Mouse (Mus musculus): ENCODE measurements around the gene Sim1. TPM values are rescaled to one million over a fixed set of nuclear protein-coding genes. Genes with fewer than 3 reads are reported as not detected.

The Sim1 gene
- 1.6 and 3.2 TPM in 2 replicates for polyA plus RNA-seq (2015; fragmentation: Nextera tagmentation; extraction: Ambion mirVana)

GRCm38 (mm10) chr10:50894170-50894991 lies at the start of gene Sim1:
TSS of gene Sim1 (plus strand) at chr10:50894754.
- Histone ChIP-seq H3K4me3 (peak within 1 kb of the TSS; percentile 50), H3K9ac (peak within 1 kb of the TSS; percentile 52; the same call in 1 of the 2 replicates)

GRCm38 (mm10) chr10:50868202-50868601 lies 26.4 kb upstream of the Sim1 start:
- Histone ChIP-seq H3K27me3 (no peaks in the 10 kb centered on the region), H3K4me3 (no peak overlapping the region), H3K9me3 (no peaks in the 10 kb centered on the region), H3K4me1 (no peaks in the 10 kb centered on the region), H3K9ac (no peak overlapping the region), H3K36me3 (no peaks in the 10 kb centered on the region), H3K27ac (no peak overlapping the region), H3K4me2 (no peak overlapping the region)
- no peak for ATAC-seq (ENCODE audit: insufficient number of reproducible peaks, insufficient read depth, low FRiP score, low TSS enrichment, low read depth)
- 76% methylated on average over 4 of the region's 4 CpGs for WGBS

More at GRCm38 (mm10) chr10:50894170-50894991, at the start of gene Sim1:
- Histone ChIP-seq H3K27ac (no peak within 1 kb of the TSS), H3K36me3 (no peaks in the 10 kb centered on the region), H3K4me1 (peaks cover 17% of the 10 kb centered on the region), H3K4me2 (peak within 1 kb of the TSS; percentile 77), H3K9me3 (no peaks in the 10 kb centered on the region), H3K27me3 (peaks cover 89% of the 10 kb centered on the region)
- WGBS: under 1% methylated on average over 62 of the region's 62 CpGs
- peak; percentile 93 for ATAC-seq (ENCODE audit: insufficient number of reproducible peaks, insufficient read depth, low FRiP score, low TSS enrichment, low read depth)

GRCm38 (mm10) chr10:50876952-50877351 lies 17.6 kb upstream of the Sim1 start:
- 79% methylated on average over 5 of the region's 5 CpGs for WGBS
- Histone ChIP-seq H3K9me3 (no peaks in the 10 kb centered on the region), H3K4me1 (no peaks in the 10 kb centered on the region), H3K4me2 (no peak overlapping the region), H3K27me3 (no peaks in the 10 kb centered on the region), H3K9ac (no peak overlapping the region), H3K36me3 (no peaks in the 10 kb centered on the region), H3K4me3 (no peak overlapping the region), H3K27ac (no peak overlapping the region)
- ATAC-seq (ENCODE audit: insufficient number of reproducible peaks, insufficient read depth, low FRiP score, low TSS enrichment, low read depth): no peak

GRCm38 (mm10) chr10:50881476-50882069 lies 13.0 kb upstream of the Sim1 start:
- H3K4me3 ChIP-seq: no peak overlapping the region
- H3K4me2 ChIP-seq: no peak overlapping the region
- no peaks in the 10 kb centered on the region for H3K4me1 ChIP-seq
- H3K9ac ChIP-seq: no peak overlapping the region
- H3K36me3 ChIP-seq: no peaks in the 10 kb centered on the region
- no peaks in the 10 kb centered on the region; the same call in 1 of the 2 replicates for H3K27me3 ChIP-seq
- ATAC-seq (ENCODE audit: insufficient number of reproducible peaks, insufficient read depth, low FRiP score, low TSS enrichment, low read depth): no peak
- no peak overlapping the region for H3K27ac ChIP-seq
- H3K9me3 ChIP-seq: no peaks in the 10 kb centered on the region
- 23% methylated on average over 2 of the region's 2 CpGs for WGBS

GRCm38 (mm10) chr10:50882366-50882765 lies 12.2 kb upstream of the Sim1 start:
- WGBS: 50% methylated on average over 2 of the region's 2 CpGs

GRCm38 (mm10) chr10:50886305-50886704 lies 8.2 kb upstream of the Sim1 start:
- H3K9ac ChIP-seq: no peak overlapping the region
- no peak overlapping the region for H3K4me2 ChIP-seq
- no peak overlapping the region for H3K4me3 ChIP-seq
- no peak for ATAC-seq (ENCODE audit: insufficient number of reproducible peaks, insufficient read depth, low FRiP score, low TSS enrichment, low read depth)
- no peaks in the 10 kb centered on the region for H3K9me3 ChIP-seq
- H3K4me1 ChIP-seq: no peaks in the 10 kb centered on the region
- H3K36me3 ChIP-seq: no peaks in the 10 kb centered on the region
- WGBS: 62% methylated on average over 4 of the region's 4 CpGs
- H3K27ac ChIP-seq: no peak overlapping the region
- peaks cover 38% of the 10 kb centered on the region for H3K27me3 ChIP-seq

More at GRCm38 (mm10) chr10:50882366-50882765, 12.2 kb upstream of the Sim1 start:
- Histone ChIP-seq H3K4me1 (no peaks in the 10 kb centered on the region), H3K9me3 (no peaks in the 10 kb centered on the region), H3K4me3 (no peak overlapping the region), H3K27me3 (peaks cover 2% of the 10 kb centered on the region; the same call in 1 of the 2 replicates), H3K27ac (no peak overlapping the region), H3K4me2 (no peak overlapping the region), H3K36me3 (no peaks in the 10 kb centered on the region), H3K9ac (no peak overlapping the region)
- ATAC-seq (ENCODE audit: insufficient number of reproducible peaks, insufficient read depth, low FRiP score, low TSS enrichment, low read depth): no peak

- no peak for ATAC-seq (ENCODE audit: insufficient number of reproducible peaks, insufficient read depth, low FRiP score, low TSS enrichment, low read depth)
- no peak overlapping the region for H3K9ac ChIP-seq
- WGBS: 6% methylated on average over 6 of the region's 6 CpGs
- no peak overlapping the region for H3K4me2 ChIP-seq
- peaks cover 17% of the 10 kb centered on the region for H3K4me1 ChIP-seq
- H3K27ac ChIP-seq: no peak overlapping the region
- peaks cover 79% of the 10 kb centered on the region for H3K27me3 ChIP-seq
- H3K4me3 ChIP-seq: no peak overlapping the region
- no peaks in the 10 kb centered on the region for H3K9me3 ChIP-seq
- H3K36me3 ChIP-seq: no peaks in the 10 kb centered on the region
These were observed 3.9 kb upstream of the Sim1 start for GRCm38 (mm10) chr10:50890621-50891020.

- Histone ChIP-seq H3K9me3 (no peaks in the 10 kb centered on the region), H3K36me3 (no peaks in the 10 kb centered on the region), H3K27me3 (peaks cover 88% of the 10 kb centered on the region), H3K27ac (no peak overlapping the region), H3K4me3 (no peak overlapping the region), H3K9ac (no peak overlapping the region), H3K4me1 (peaks cover 17% of the 10 kb centered on the region), H3K4me2 (peak overlapping the region; percentile 7)
- ATAC-seq (ENCODE audit: insufficient number of reproducible peaks, insufficient read depth, low FRiP score, low TSS enrichment, low read depth): no peak
- 1% methylated on average over 26 of the region's 26 CpGs for WGBS
These were observed 2.5 kb upstream of the Sim1 start for GRCm38 (mm10) chr10:50891876-50892711.

- WGBS: 2% methylated on average over 15 of the region's 15 CpGs
- Histone ChIP-seq H3K4me2 (peak overlapping the region; percentile 7; the same call in 1 of the 2 replicates), H3K27me3 (peaks cover 91% of the 10 kb centered on the region), H3K4me1 (peaks cover 17% of the 10 kb centered on the region), H3K4me3 (no peak overlapping the region), H3K9ac (no peak overlapping the region), H3K27ac (no peak overlapping the region), H3K9me3 (no peaks in the 10 kb centered on the region), H3K36me3 (no peaks in the 10 kb centered on the region)
- no peak for ATAC-seq (ENCODE audit: insufficient number of reproducible peaks, insufficient read depth, low FRiP score, low TSS enrichment, low read depth)
These were observed 1.7 kb upstream of the Sim1 start for GRCm38 (mm10) chr10:50892751-50893320.

GRCm38 (mm10) chr10:50893546-50893945 lies 1.0 kb upstream of the Sim1 start:
- no peak for ATAC-seq (ENCODE audit: insufficient number of reproducible peaks, insufficient read depth, low FRiP score, low TSS enrichment, low read depth)
- H3K4me2 ChIP-seq: peak overlapping the region; percentile 77; the same call in 1 of the 2 replicates
- H3K4me3 ChIP-seq: no peak overlapping the region
- no peaks in the 10 kb centered on the region for H3K9me3 ChIP-seq
- WGBS: 1% methylated on average over 10 of the region's 10 CpGs
- H3K27me3 ChIP-seq: peaks cover 92% of the 10 kb centered on the region
- H3K9ac ChIP-seq: no peak overlapping the region
- peaks cover 17% of the 10 kb centered on the region for H3K4me1 ChIP-seq
- no peak overlapping the region for H3K27ac ChIP-seq
- no peaks in the 10 kb centered on the region for H3K36me3 ChIP-seq

Data from embryonic facial prominence, embryonic 13.5 days (tissue).